Mouse (Mus musculus) C2C12 (cell line): ENCODE data around the gene Surf4.

Source experiments
- CEBPB ChIP-seq: IDR thresholded peaks from one replicate; pipeline ENCODE4 v1.6.1; 2011; ENCODE audit warnings: low read depth, mild to moderate bottlenecking, control low read depth, moderate library complexity
- CTCF ChIP-seq: IDR thresholded peaks from one replicate; pipeline ENCODE4 v1.5.1; 2011; ENCODE audit not compliant: control insufficient read depth, insufficient read depth, insufficient read length
- MAX ChIP-seq: IDR thresholded peaks from one replicate; pipeline ENCODE4 v1.6.1; 2011; ENCODE audit warnings: mild to moderate bottlenecking, control low read depth
- MYOD1 ChIP-seq: IDR thresholded peaks from one replicate; pipeline ENCODE4 v1.6.1; 2011; ENCODE audit warnings: low read depth; ENCODE audit not compliant: control insufficient read depth, insufficient read length
- MYOG ChIP-seq: IDR thresholded peaks from one replicate; pipeline ENCODE4 v1.6.1; 2011; ENCODE audit not compliant: control insufficient read depth, insufficient read length; ENCODE audit errors: extremely low read depth
- USF1 ChIP-seq: IDR thresholded peaks from one replicate; pipeline ENCODE4 v1.6.1; 2011; ENCODE audit warnings: low read depth, mild to moderate bottlenecking, control low read depth, moderate library complexity

- TF ChIP-seq MAX = no peak
- TF ChIP-seq CTCF = no peak
- TF ChIP-seq USF1 = no peak
- TF ChIP-seq MYOD1 = no peak
- no peak for TF ChIP-seq CEBPB
- TF ChIP-seq MYOG = no peak
These were observed 27.3 kb downstream of the Surf4 start for GRCm38 (mm10) chr2:26906431-26906830.
